In the genomic region with DNA sequence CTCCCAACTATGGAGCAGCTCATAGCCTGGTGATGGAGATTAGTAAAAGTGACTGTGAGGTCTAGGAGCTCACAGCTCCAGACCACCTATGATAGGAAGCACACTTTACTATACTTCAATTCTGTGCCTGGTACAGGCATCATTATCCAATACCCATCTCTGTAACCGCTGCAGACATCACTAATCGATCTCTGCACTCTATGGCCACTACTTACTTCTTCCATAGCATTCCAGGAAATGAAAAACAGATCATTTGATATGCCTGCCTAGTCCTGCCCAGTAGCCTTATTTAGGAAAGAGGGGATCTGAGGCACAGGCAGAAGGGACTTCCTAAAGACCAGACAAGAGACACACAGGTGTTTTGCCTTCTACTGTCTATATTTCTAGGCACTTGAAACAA, we compare ENCODE assay signal across 16 mouse cellular contexts. TPM values are rescaled to one million over a fixed set of nuclear protein-coding genes. Genes with fewer than 3 reads are reported as not detected.
A peak's percentile ranks its signal among the peaks of the same experiment; 100 is the strongest.
DNase-seq lines count a peak whose midpoint lies in the region; ATAC-seq lines count a peak whose summit lies in the region.
"Had no signal": no experiment of that assay in that cellular context is flagged by ENCODE, and none has a peak within 500 bp of the region (broad histone marks: within the 10 kb centered on the region; RNA-seq: fewer than 3 reads in every experiment).

No protein-coding gene starts in this region.

- H3K27ac ChIP-seq in heart, embryonic 13.5 days (replicated peaks): peak overlapping the region; percentile 45; the same call in 1 of the 2 replicates
- 0 out of 2 replicates have a peak overlapping the region, but pooled peaks have one; percentile 36 for H3K27ac ChIP-seq in midbrain, embryonic 12.5 days (replicated peaks)
- no peak overlapping the region for H3K27ac ChIP-seq in midbrain, embryonic 14.5 days (replicated peaks; ENCODE audit: low read depth, low read length)
- peak overlapping the region; percentile 19; the same call in 1 of the 2 replicates for H3K27ac ChIP-seq in neural tube, embryonic 13.5 days (replicated peaks)
- H3K27ac ChIP-seq: embryonic facial prominence, embryonic 15.5 days; kidney, postnatal 0 days; left cerebral cortex, adult 2 months; limb, embryonic 12.5 days; liver, embryonic 13.5 days had no signal

- no peak for ATAC-seq in heart, embryonic 13.5 days (ENCODE audit: extremely low read depth, insufficient number of reproducible peaks, low FRiP score, low TSS enrichment)
- no peak for ATAC-seq in midbrain, embryonic 12.5 days (ENCODE audit: low FRiP score, low read depth)
- no peak for ATAC-seq in midbrain, embryonic 14.5 days (ENCODE audit: low FRiP score, low TSS enrichment)
- ATAC-seq in neural tube, embryonic 13.5 days (ENCODE audit: low read depth): no peak

- 82% methylated on average over 2 of the region's 2 CpGs for WGBS in heart, embryonic 13.5 days
- 92% methylated on average over 2 of the region's 2 CpGs for WGBS in midbrain, embryonic 12.5 days
- 91% methylated on average over 2 of the region's 2 CpGs for WGBS in midbrain, embryonic 14.5 days
- WGBS in neural tube, embryonic 13.5 days: 94% methylated on average over 2 of the region's 2 CpGs

- 0 out of 2 replicates have a peak, but pooled peaks cover 2% of the 10 kb centered on the region for H3K27me3 ChIP-seq in heart, embryonic 13.5 days (replicated peaks)
- H3K27me3 ChIP-seq in midbrain, embryonic 12.5 days: no peaks in the 10 kb centered on the region
- H3K27me3 ChIP-seq in midbrain, embryonic 14.5 days (ENCODE audit: control insufficient read depth, insufficient read depth, low read length): no peaks in the 10 kb centered on the region
- H3K27me3 ChIP-seq in neural tube, embryonic 13.5 days: no peaks in the 10 kb centered on the region
- H3K27me3 ChIP-seq: embryonic facial prominence, embryonic 15.5 days; limb, embryonic 12.5 days; liver, embryonic 13.5 days had no signal

- H3K9ac ChIP-seq in heart, embryonic 13.5 days: peak overlapping the region; percentile 56; the same call in 1 of the 2 replicates
- no peak overlapping the region for H3K9ac ChIP-seq in midbrain, embryonic 12.5 days (replicated peaks)
- H3K9ac ChIP-seq in midbrain, embryonic 14.5 days (replicated peaks; ENCODE audit: low read length): no peak overlapping the region
- no peak overlapping the region for H3K9ac ChIP-seq in neural tube, embryonic 13.5 days
- H3K9ac ChIP-seq: embryonic facial prominence, embryonic 15.5 days; liver, embryonic 13.5 days had no signal

- peak overlapping the region; percentile 47 for H3K4me2 ChIP-seq in heart, embryonic 13.5 days
- no peak overlapping the region for H3K4me2 ChIP-seq in midbrain, embryonic 12.5 days (replicated peaks)
- no peak overlapping the region for H3K4me2 ChIP-seq in midbrain, embryonic 14.5 days (ENCODE audit: low read length)
- H3K4me2 ChIP-seq in neural tube, embryonic 13.5 days: no peak overlapping the region
- H3K4me2 ChIP-seq: liver, embryonic 13.5 days had no signal

- H3K9me3 ChIP-seq in heart, embryonic 13.5 days: no peaks in the 10 kb centered on the region
- no peaks in the 10 kb centered on the region for H3K9me3 ChIP-seq in midbrain, embryonic 12.5 days
- H3K9me3 ChIP-seq in midbrain, embryonic 14.5 days (ENCODE audit: control insufficient read depth, low read length): no peaks in the 10 kb centered on the region
- no peaks in the 10 kb centered on the region for H3K9me3 ChIP-seq in neural tube, embryonic 13.5 days
- H3K9me3 ChIP-seq: embryonic facial prominence, embryonic 15.5 days; liver, embryonic 13.5 days had no signal

- no peak for DNase-seq in heart, adult 9 months (ENCODE audit: low spot score in 2 of 2)
- DNase-seq in midbrain, embryonic 14.5 days: no peak
- DNase-seq in ZHBTc4 (ENCODE audit: low read depth, low spot score): peak; percentile 55
- DNase-seq in c-Kit-positive CD71-positive TER-119-positive erythroid progenitor cells, embryonic 14.5 days (ENCODE audit: low spot score): no peak
- DNase-seq: B cell, adult 2 months; cerebellum, postnatal 14 days; liver, embryonic 13.5 days; lung, postnatal 14 days; thymus, adult 2 months had no signal

- H3K4me3 ChIP-seq in heart, embryonic 13.5 days: no peak overlapping the region
- no peak overlapping the region for H3K4me3 ChIP-seq in midbrain, embryonic 12.5 days
- H3K4me3 ChIP-seq in midbrain, embryonic 14.5 days (replicated peaks; ENCODE audit: low read depth, low read length): no peak overlapping the region
- no peak overlapping the region for H3K4me3 ChIP-seq in neural tube, embryonic 13.5 days
- H3K4me3 ChIP-seq: embryonic facial prominence, embryonic 15.5 days; left cerebral cortex, adult 2 months; limb, embryonic 12.5 days; liver, embryonic 13.5 days had no signal

- peaks cover 29% of the 10 kb centered on the region for H3K4me1 ChIP-seq in heart, embryonic 13.5 days
- H3K4me1 ChIP-seq in midbrain, embryonic 12.5 days: peaks cover 91% of the 10 kb centered on the region
- peaks cover 52% of the 10 kb centered on the region for H3K4me1 ChIP-seq in midbrain, embryonic 14.5 days (ENCODE audit: control insufficient read depth, insufficient read depth, low read length)
- peaks cover 94% of the 10 kb centered on the region for H3K4me1 ChIP-seq in neural tube, embryonic 13.5 days (replicated peaks)
- H3K4me1 ChIP-seq: liver, embryonic 13.5 days had no signal

- 0 out of 2 replicates have a peak, but pooled peaks cover 2% of the 10 kb centered on the region for H3K36me3 ChIP-seq in heart, embryonic 13.5 days
- H3K36me3 ChIP-seq in midbrain, embryonic 12.5 days: peaks cover 7% of the 10 kb centered on the region
- H3K36me3 ChIP-seq in midbrain, embryonic 14.5 days (ENCODE audit: control insufficient read depth, insufficient read depth, low read length): peaks cover 6% of the 10 kb centered on the region
- peaks cover 7% of the 10 kb centered on the region for H3K36me3 ChIP-seq in neural tube, embryonic 13.5 days
- H3K36me3 ChIP-seq: liver, embryonic 13.5 days had no signal

RNA-seq across cellular contexts. Expression of gene Ephb2, which starts 59.9 kb away (rescaled TPM):
- polyA plus RNA-seq in heart, embryonic 13.5 days (2015; fragmentation: Nextera tagmentation; extraction: Ambion mirVana): 1.2 and 1.3 TPM in 2 replicates
- 39.8 and 40.0 TPM in 2 replicates for polyA plus RNA-seq in midbrain, embryonic 12.5 days (2016; fragmentation: Nextera tagmentation; extraction: Ambion mirVana)
- 27.6 and 32.8 TPM in 2 replicates for polyA plus RNA-seq in midbrain, embryonic 14.5 days (2014; fragmentation: Nextera tagmentation; extraction: Ambion mirVana)
- 16.8 and 18.6 TPM in 2 replicates for polyA plus RNA-seq in neural tube, embryonic 13.5 days (2015; fragmentation: Nextera tagmentation; extraction: Ambion mirVana)
